Mouse (Mus musculus): ENCODE measurements at regions not wholly inside any gene's neighbourhood (a gene's known extent, or its start where the extent isn't known, plus 50 kb on each side); places are given as distances from the start of the nearest gene placed in this dataset.
"Not testable (repeated sequence)": the region's sequence is repeated elsewhere in the genome, so short reads cannot be mapped to it uniquely, and the experiment has no call there.

DNA sequence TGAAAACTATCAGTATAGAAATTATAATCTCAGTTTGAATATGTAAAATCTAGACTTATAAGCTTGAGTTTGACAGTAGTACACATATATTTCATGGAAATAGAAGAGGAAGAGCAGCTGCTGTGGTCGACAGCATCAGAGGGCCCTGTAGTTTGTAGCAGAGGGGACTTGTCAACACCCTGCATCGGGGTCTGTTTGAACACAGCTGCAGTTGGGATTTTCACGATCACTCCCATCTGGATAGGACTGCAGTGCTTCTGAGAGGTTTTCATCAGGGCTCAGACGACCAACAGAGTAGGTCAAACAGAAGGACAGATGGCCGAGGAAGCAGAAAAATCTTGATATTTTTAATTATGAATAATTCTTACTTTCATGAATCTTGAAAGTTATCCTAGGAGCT lies 523.8 kb downstream of the Tpm3-rs7 start:
- no peak for DNase-seq (ENCODE audit: low read depth)

- not testable (repeated sequence) for DNase-seq (ENCODE audit: low read depth)
These were observed 533.4 kb downstream of the Tpm3-rs7 start for GRCm38 (mm10) chr14:113847836-113848235.

DNA sequence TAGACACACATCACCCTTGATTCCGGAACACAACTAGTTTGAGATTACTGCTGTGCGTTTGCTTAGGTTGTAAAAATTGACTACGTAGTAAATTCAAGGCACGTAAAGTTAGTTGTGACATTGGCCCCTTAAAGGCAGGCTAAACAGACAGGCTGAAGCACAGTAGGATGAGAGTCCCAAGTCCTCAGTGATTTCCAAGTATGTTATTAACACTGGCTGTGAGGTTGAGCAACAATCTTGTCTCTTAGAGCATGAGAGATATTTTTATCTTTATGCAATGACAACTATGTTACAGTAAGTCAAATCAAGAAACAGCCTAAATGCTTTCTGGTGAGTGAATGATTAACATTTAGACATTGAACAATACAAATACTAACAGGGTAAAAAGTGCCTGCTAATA lies 538.6 kb downstream of the Tpm3-rs7 start:
- DNase-seq (ENCODE audit: low read depth): no peak

- DNase-seq (ENCODE audit: low read depth): no peak
These were observed 553.0 kb downstream of the Tpm3-rs7 start for GRCm38 (mm10) chr14:113867123-113868019.

DNA sequence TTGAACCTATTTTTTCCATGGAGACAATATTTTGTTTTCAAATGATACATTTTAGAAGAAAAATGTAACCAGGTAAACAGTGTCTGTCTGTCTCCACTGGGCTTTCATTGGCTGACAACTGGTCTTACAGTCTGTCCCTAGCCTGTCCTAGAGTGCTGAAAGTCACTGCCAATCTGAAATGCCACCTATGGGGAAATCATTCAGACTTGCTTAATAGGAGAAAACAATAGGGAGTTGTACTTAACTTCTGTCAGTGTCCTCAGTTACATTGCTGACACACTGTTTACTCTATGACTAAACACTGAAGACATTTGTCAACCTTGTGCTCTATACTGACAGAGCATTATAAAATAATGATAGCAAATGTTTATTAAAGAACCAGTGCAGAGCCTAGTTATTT lies 569.2 kb downstream of the Tpm3-rs7 start:
- DNase-seq (ENCODE audit: low read depth): peak; percentile 58

DNA sequence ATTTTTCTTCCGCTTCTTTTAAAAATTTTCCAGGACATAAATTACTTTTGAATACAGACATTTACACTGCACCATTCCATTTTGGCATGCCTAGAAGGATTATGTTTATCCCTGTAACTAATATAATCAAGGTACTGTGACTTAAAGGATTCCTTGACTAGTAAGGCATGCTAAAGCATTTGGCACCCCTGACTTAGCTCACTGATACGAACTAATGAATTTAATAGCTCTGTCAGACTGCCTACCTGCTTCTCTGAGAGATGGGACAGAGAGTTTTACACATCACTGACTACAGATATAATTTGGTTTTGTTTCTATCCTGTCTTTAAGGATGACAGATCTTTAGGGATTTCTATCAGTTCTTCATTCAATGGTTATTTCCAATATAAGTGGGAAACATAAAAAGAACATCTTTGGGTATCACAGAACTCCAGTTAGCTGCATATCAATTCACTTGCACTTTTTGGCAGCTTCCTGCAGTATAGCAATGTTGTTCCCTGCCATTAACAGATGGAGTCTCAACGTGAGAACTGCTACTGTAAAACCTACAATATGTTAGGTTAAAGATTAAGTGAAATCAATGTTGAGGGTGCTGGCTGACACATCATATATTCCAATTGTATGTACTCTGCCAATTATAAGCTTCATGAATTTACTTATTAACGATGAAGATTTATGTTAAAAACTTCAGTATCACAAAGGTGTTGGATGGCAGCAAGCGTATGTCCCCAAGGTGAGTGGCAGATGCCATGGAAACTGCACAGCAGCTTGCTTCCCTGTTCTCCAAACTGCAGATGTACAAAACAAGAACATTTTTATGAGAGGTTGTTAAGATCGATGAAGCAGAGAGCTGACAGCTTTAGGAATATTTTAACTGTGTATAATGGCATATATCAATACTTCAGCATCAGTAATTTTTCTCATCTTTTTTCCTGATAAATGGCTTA lies 572.8 kb downstream of the Tpm3-rs7 start:
- DNase-seq (ENCODE audit: low read depth): no peak

GRCm38 (mm10) chr14:113930779-113931178 lies 616.4 kb downstream of the Tpm3-rs7 start:
- DNase-seq (ENCODE audit: low read depth): no peak

- no peak for DNase-seq (ENCODE audit: low read depth)
These were observed 619.4 kb downstream of the Tpm3-rs7 start for GRCm38 (mm10) chr14:113933841-113934240.
